Mouse (Mus musculus) bone marrow, adult 2 months (tissue): Measurements from ENCODE around the gene Rplp2. TPM values are rescaled to one million over a fixed set of nuclear protein-coding genes. Genes with fewer than 3 reads are reported as not detected.

ENCODE experiments used
- H3K27ac ChIP-seq: fragments of 200-500 bp; 2 replicates; pipeline ENCODE4 v1.5.1; 2012; ENCODE audit warnings: low read depth, mild to moderate bottlenecking, control low read depth, inconsistent platforms, low read length; ENCODE audit not compliant: control insufficient read depth, poor library complexity, insufficient read depth
- H3K4me1 ChIP-seq: fragments of 200-500 bp; 2 replicates; pipeline ENCODE4 v1.6.1; 2011; ENCODE audit warnings: low read length; ENCODE audit not compliant: control insufficient read depth, insufficient read depth
- H3K4me3 ChIP-seq: fragments of 200-500 bp; replicated peaks from 2 replicates; pipeline ENCODE3; 2011; ENCODE audit warnings: mild to moderate bottlenecking, low read depth, low read length, control low read depth; ENCODE audit not compliant: control insufficient read depth
- CTCF ChIP-seq: fragments of 200-500 bp; IDR thresholded peaks from 2 replicates; pipeline ENCODE4 v1.5.1; 2011; ENCODE audit warnings: low read length, control low read depth; ENCODE audit not compliant: control insufficient read depth, insufficient read depth
- POLR2A ChIP-seq: fragments of 200-500 bp; IDR thresholded peaks from 2 replicates; pipeline ENCODE4 v1.6.1; 2011; ENCODE audit warnings: low read depth, mild to moderate bottlenecking, control low read depth, low read length, borderline replicate concordance; ENCODE audit not compliant: control insufficient read depth
- WGBS: fragments of 180-500 bp; shearing (Covaris S2); methylation state at CpG from one replicate; pipeline ENCODE4 v1.1.7; 2018; 5-methylcytosine and 5-hydroxymethylcytosine counted together
- polyA plus RNA-seq: library from polyadenylated mRNA; stranded (reverse); fragments of >200 nt; gene quantifications from 2 replicates; pipeline ENCODE4 v1.2.4, GENCODE M21; 2011; ENCODE audit warnings: low replicate concordance; ENCODE audit not compliant: missing spikeins, insufficient read depth, insufficient read length

Gene Rplp2
- polyA plus RNA-seq, 1 experiment = 2,615 TPM

- TF ChIP-seq CTCF = no peak
- Histone ChIP-seq H3K4me1 (no peaks in the 10 kb centered on the region), H3K4me3 (no peak overlapping the region), H3K27ac (no peak overlapping the region)
- WGBS = 75% methylated on average over 2 of the region's 2 CpGs
These were observed 48.2 kb downstream of the Rplp2 start for GRCm38 (mm10) chr7:141495379-141495778.

GRCm38 (mm10) chr7:141495940-141496339 lies 48.8 kb downstream of the Rplp2 start:
- Histone ChIP-seq H3K4me3 (no peak overlapping the region), H3K4me1 (no peaks in the 10 kb centered on the region), H3K27ac (no peak overlapping the region)
- 78% methylated on average over 4 of the region's 4 CpGs for WGBS
- TF ChIP-seq POLR2A (no peak), CTCF (no peak)

GRCm38 (mm10) chr7:141497600-141497999 lies 50.4 kb downstream of the Rplp2 start:
- TF ChIP-seq CTCF (no peak), POLR2A (no peak)

More at GRCm38 (mm10) chr7:141497600-141497999, 50.4 kb downstream of the Rplp2 start:
- Histone ChIP-seq H3K27ac (no peak overlapping the region), H3K4me3 (no peak overlapping the region), H3K4me1 (peaks cover 4% of the 10 kb centered on the region)
- 69% methylated on average over 3 of the region's 3 CpGs for WGBS

Other genes with a start within 250 kb of the Rplp2 start
- 0.47 and 1.9 TPM in 2 replicates for gene Lmntd2, start 233.3 kb upstream of the Rplp2 start, polyA plus RNA-seq
- gene Rassf7, start 231.5 kb upstream of the Rplp2 start, polyA plus RNA-seq = 10.1 and 17.9 TPM in 2 replicates
- gene Phrf1, start 218.6 kb upstream of the Rplp2 start, polyA plus RNA-seq = 76.7 and 130 TPM in 2 replicates
- 37.9 and 60.3 TPM in 2 replicates for gene Irf7, start 180.9 kb upstream of the Rplp2 start, polyA plus RNA-seq
- not detected in 2 replicates for gene Cdhr5, start 170.6 kb upstream of the Rplp2 start, polyA plus RNA-seq
- gene Sct, start 168.2 kb upstream of the Rplp2 start, polyA plus RNA-seq = not detected in 2 replicates
- not detected in 2 replicates for gene Drd4, start 155.4 kb upstream of the Rplp2 start, polyA plus RNA-seq
- gene Deaf1, start 119.7 kb upstream of the Rplp2 start, polyA plus RNA-seq = 49.1 and 51.4 TPM in 2 replicates
- gene Tmem80, start 119.6 kb upstream of the Rplp2 start, polyA plus RNA-seq = 23.5 and 33.0 TPM in 2 replicates
- gene Eps8l2, start 108.5 kb upstream of the Rplp2 start, polyA plus RNA-seq = 0.57 and 0.79 TPM in 2 replicates
- gene Taldo1, start 55.2 kb upstream of the Rplp2 start, polyA plus RNA-seq = 324 and 522 TPM in 2 replicates
- 26.2 and 33.6 TPM in 2 replicates for gene Gatd1, start 33.2 kb upstream of the Rplp2 start, polyA plus RNA-seq
- gene Cend1, start 17.9 kb upstream of the Rplp2 start, polyA plus RNA-seq = 3.4 TPM in 1 of 2 replicates, not detected in the other
- 18.1 and 30.3 TPM in 2 replicates for gene Slc25a22, start 9.5 kb upstream of the Rplp2 start, polyA plus RNA-seq
- 19.4 and 39.6 TPM in 2 replicates for gene Pidd1, start 3.3 kb upstream of the Rplp2 start, polyA plus RNA-seq
- gene Pnpla2, start 7.8 kb downstream of the Rplp2 start, polyA plus RNA-seq = 14.4 and 21.3 TPM in 2 replicates
- 12.4 and 20.7 TPM in 2 replicates for gene Cracr2b, start 13.7 kb downstream of the Rplp2 start, polyA plus RNA-seq
- gene Cd151, start 20.0 kb downstream of the Rplp2 start, polyA plus RNA-seq = 22.5 and 34.2 TPM in 2 replicates
- gene Polr2l, start 27.8 kb downstream of the Rplp2 start, polyA plus RNA-seq = 5.0 and 7.9 TPM in 2 replicates
- 13.2 and 16.4 TPM in 2 replicates for gene Tspan4, start 27.9 kb downstream of the Rplp2 start, polyA plus RNA-seq
- 5.5 and 10.9 TPM in 2 replicates for gene Chid1, start 92.5 kb downstream of the Rplp2 start, polyA plus RNA-seq
- gene Ap2a2, start 114.8 kb downstream of the Rplp2 start, polyA plus RNA-seq = 38.8 and 59.9 TPM in 2 replicates
- gene Muc6, start 207.9 kb downstream of the Rplp2 start, polyA plus RNA-seq = 0.25 TPM in 1 of 2 replicates, not detected in the other
- 0.75 TPM in 1 of 2 replicates, not detected in the other for gene Muc2, start 243.0 kb downstream of the Rplp2 start, polyA plus RNA-seq